Mouse (Mus musculus) kidney, adult 8-10 months (tissue): ENCODE measurements around the gene Calr.

Experiments used
- DNase-seq, 2 experiments: peaks; one replicate each; pipeline ENCODE4 v3.0.0; 2022

The Calr gene

DNA sequence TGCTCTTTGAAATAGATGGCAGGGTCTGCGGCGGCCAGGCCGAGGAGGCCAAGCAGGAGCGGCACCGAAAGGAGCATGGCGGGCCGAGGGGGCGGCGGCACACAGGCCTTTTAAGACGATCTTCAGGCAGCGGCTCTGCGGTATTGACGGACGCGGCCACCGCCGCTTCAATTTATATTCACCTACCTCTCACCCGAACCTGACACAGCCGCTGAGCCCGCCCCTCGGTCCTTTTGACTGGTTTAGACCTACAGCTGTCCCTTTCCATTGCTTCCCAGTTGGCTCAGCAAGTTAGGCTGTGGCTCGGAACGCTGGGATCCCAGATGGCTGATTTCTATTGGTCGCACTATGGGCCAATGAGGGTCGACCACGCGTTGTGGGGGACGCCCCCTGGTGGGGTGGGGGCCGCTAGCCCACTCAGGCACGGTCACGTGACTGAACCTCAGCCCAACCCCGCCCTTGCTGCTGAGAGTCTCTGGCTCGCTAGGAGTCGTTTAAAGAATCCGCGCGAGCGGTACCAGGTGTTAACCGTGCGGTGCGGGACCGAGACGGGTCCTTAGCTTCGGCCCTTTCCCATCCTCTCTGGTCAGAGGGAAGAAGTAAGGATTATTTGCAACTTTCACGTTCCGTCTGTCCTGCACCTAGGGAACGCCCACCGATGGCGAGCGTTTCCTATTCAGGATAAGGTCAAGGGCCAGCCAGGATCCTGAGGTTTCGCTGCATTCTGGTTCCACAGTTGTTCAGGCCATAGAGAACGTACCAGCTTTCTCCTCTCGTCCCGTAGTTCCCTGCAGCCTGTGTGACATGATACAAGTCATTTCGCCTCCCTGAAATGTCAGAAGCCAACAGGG is at the start of gene Calr:
Gene Calr, minus strand, starts transcription at position 213 of the 851 bp plus-strand sequence.
- peak; percentile 100 for DNase-seq

DNA sequence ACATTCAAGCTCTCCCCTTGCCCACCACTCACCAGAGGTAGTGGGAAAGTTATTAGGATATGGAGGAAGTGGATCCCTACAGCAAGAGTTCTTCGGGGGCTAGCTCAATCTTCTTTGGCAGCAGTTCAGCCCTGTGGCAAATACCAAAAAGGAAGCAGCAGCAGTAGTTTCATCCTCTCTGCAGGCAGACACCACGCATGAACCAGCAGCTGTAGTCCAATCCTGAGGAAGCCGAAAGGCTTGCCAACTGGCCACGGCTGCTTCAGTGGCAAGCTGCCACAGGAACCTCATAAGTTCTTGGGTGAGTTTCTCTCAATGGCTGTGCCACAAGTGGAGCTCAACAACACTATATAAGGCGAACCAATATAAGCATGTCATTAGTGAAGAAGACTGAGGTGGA is 49.2 kb upstream of the Calr start:
- DNase-seq, result no peak

DNA sequence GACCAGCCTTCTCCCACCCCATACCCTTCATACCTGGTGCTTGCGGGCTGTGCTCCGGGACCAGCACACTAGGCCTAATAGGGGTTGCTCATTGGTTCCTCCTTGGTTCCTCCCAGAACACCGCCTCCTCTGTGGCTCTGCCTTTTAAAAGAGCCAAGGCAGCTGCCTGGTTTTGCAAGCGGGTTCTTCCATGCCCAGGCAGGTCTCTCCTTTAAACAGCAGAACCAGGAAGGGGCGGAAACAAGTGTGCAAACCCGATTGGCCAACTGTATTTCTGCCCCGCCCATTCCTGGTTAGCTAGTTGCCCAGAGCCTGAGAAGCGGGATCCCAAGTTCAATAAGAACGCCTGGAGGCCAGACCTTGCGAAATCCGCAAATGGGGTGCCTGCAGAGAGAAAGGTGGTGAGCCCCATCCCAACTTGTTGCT is 47.0 kb upstream of the Calr start, which contains the start of gene Gcdh:
Gene Gcdh, minus strand, starts transcription at position 213 of the 426 bp plus-strand sequence.
- DNase-seq, result peak; percentile 97 to 98

DNA sequence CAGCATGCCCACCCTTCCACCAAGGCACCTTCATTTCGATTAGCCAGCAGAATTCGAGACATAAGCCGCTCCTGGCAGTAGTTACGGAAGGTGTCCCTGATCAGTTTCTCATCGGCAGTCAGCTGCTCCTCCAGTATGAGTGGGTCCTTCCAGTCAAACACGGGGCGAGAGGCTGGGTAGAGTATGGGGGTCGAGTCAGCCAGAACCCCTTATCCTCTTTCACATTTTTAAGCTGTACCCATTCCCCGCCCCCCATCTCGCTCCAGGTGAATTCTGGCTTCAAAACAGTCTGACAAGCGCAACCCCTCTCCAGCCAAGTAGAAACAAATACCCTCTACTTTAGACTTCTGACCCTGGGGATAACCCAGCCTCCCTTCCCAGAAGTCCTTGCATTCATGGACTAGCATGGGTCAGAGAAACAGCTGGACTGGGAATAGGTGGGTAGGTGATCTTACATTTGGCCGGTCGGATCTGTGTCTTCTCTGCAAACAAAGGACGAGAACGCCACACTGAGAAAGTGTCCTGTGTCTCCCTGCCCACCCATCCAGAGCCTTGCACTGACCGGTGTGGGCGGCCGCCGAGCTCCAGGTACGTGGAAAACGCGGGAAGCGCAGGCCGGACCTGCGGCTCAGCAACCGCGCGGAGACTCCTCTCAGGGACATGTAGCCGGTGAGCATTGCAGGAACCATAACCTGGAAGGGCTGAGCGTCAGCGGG is 46.4 kb upstream of the Calr start:
- DNase-seq, result peak; percentile 71 to 79

DNA sequence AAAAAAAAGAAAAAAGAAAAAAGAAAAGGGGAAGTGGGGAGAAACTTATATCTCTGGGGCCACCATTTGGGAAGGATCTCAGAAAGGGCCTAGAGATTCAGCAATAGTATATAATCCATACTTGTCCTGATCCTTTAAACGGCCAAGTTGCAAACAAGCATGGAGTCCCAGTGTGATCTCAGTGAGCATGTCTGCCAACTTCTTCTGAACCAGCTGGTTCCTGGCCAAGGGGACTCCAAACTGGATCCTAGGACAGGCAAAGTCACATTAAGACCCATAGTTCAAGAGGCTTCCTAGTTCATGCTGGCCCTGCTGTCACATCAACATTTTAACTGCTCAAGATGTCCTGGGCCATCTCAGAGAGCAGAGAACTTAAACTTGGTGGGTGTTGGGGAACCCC is 42.4 kb upstream of the Calr start:
- DNase-seq, result no peak

DNA sequence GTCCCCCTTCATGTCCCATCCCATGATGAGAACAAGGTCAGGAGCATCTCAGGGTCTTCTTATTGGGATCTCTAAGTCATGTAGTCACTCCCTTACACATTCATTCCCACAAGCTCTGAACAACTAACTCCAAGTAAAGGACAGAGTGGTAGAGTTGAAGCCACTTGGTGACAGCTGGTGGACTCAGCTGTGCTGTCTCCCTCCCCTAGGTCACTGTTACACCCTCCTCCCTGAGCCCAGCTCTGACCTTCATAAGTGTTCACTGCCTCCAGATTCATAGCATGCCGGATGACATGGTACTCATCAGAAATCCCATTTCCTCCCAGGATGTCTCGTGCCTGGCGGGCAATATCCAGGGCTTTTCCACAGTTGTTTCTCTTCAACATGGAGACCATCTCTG is 41.5 kb upstream of the Calr start:
- no peak for DNase-seq

DNA sequence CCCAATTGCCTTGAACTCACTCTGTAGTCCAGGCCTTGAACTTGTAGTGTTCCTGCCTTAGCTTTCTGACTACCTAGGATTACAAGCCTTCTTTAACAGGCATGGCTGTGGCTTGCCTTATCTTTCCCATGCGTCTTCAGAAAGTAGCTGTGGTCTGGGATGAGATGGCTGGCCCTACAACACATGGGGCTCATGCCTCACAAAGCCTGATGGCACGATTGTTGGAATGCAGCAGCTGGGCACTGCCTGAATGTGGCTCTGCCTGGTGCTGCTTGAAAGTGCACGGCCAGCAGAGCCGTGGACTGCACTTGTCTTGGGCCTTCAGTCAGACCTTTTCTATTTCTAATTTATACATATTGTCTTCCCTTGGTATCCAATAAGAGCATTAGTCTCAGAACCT is 38.0 kb upstream of the Calr start:
- no peak for DNase-seq

DNA sequence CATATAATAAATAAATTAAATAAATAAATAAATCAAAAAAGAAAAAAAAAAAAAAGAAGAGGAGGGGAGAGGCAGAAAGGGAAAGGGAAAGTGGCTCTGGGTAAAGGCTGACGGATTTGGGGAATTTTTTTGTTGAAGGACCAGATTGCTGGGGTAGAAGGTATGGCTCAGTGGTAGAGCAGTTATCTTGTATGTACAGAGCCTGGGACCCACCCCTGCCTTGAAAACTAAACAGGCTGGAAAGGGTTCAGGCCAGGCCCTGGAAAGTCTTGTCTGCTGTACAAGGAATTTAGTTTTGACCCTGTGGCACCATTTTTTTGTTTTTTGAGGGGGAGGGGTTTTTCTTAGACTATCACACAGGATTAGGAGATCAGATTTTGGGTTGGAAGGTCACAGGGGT is 32.2 kb upstream of the Calr start:
- no peak for DNase-seq

DNA sequence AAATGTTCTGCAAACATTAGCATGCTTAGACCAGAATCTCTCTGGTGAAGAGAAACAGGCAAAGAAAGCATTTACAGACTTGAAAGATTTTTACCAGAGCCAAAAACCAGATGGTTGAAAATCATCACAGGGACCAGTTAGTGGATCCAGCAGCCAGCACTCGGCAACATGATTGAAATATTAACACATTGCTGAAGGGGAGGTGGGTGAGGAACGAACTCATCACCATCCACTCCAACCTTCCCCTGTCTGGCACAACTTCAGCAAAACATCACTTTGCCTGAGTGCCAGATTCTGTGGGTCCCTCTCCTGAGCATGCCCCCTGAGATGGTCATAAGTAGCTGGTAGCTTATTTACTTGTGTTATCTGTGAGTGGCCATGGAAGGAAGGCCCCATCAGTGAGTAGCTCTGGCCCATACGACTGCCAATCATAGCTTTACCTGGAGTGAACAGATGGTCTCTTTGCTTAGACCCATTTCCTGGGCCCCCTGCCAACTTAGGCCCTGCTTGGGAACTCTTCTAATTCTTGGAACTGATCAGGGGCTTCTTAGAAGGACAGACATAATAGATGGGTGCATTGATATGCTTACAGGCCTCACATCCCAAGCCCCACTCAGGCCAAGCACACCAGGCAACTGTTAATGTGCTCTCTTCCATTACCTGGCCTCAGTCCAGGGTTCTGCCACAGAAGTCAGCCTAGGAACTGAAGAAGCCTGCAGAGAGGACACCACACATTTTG is 30.7 kb upstream of the Calr start:
- no peak for DNase-seq

DNA sequence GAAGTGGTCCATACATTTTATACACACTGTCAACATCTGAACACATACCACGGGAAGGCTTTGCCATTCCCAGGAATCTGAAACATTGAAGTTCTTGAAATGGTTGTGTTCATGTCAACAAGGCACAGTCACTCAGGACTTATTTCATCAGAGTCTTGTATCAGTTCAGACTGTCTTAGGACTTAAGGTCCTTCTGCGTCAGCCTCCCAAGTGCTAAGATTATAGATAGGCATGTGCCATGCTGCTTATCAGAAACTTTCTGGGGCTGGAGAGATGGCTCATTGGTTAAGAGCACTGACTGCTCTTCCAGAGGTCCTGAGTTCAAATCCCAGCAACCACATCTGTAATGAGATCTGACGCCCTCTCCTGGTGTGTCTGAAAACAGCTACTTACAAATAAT is 27.6 kb upstream of the Calr start:
- no peak for DNase-seq

DNA sequence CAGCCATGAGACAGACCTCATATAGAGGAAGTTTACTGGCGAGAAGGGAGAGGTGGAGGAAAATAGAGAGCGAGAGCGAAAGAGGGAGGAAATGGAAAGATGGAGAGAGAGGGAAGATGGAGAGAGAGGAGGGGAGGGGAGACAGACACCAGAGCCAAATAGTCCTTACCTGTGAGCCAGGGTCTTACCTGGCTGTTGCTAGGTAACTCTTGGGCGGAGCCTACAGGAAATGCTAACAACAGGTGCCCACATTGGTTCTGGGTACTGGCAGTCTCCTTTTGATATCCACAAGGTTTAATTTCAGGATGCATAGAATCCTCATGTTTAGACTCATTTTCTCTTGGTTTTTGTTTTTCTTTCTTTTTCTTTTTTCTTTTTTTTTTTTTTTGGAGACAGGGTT is 26.3 kb upstream of the Calr start:
- no peak for DNase-seq

DNA sequence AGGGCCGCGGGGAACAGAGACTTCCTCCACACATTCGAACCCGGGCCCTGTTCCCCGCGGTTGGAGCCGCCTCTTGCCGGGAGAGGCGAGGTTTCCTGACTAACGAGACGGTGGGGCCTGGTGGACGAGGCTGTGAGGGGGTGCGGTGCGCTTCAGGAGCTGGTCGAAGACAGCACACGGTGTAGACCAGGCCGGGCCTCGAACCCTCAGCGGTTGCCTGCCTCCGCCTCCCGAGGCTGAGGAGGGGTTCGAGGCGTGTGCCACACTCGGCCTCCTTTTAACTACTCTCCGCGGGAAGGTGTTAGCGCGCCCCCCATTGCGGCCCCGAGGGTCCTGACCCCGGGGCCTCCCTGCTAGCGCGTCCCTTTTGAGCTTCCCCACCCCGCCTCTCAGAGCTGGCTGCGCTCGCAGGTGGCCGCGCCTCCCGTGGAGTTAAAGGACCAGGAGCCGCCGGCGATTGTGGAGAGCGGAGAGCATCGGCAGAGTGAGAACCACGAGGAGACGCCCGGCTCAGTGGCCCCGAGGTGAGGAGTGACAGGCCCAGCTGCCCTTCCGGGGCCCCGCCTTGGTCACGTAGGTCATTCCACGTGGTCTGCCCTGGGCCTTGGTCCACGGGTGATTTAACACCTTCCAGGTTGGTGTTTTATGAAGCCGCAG is 25.7 kb upstream of the Calr start:
- peak; percentile 29 to 38 for DNase-seq

DNA sequence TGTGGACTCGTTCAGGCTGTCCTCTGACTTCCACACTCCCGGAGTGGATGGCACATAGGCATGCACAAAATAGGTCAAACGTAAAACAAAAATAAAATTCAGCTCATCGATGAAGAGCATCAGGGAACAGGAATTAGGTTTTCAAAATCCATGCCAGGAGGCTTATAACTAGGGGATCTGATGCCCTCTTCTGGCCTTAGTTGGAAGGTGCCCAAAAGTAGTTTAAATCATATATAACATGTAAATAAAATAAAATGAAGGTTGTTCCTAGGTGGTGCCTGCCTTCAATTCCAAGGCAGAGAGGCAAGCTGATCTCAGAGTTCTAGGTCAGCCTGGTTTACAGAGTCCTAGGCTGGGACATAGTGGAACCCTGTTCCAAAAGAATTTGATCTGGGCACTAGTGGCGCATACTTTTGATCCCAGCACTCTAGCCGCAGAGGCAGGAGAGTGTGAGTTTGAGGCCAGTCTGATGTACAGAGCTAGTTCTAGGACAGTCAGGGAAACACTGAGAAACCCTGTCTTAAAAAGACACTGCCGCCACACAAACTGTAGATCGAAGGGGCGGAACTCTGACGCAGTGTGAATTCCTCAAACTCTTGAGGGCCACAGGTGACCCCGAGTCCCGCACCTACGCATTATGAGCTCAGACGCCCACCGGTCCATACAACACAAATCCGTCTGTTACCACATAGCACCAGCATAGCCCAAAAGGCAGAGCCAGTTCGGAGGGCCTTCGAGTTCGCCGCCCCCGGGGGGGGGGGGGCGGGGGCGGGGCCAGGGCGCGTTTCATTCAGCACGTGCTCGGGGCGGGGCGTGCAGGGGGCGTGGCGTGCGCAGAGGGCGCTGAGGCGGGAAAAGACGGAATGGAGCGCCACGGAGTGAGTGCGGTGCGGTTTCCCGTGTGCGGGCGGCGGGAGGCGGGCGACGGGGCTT is 24.9 kb upstream of the Calr start, which contains the start of gene Syce2:
Gene Syce2, plus strand, starts transcription at position 736 of the 933 bp plus-strand sequence.
- DNase-seq, result peak; percentile 69 to 81

DNA sequence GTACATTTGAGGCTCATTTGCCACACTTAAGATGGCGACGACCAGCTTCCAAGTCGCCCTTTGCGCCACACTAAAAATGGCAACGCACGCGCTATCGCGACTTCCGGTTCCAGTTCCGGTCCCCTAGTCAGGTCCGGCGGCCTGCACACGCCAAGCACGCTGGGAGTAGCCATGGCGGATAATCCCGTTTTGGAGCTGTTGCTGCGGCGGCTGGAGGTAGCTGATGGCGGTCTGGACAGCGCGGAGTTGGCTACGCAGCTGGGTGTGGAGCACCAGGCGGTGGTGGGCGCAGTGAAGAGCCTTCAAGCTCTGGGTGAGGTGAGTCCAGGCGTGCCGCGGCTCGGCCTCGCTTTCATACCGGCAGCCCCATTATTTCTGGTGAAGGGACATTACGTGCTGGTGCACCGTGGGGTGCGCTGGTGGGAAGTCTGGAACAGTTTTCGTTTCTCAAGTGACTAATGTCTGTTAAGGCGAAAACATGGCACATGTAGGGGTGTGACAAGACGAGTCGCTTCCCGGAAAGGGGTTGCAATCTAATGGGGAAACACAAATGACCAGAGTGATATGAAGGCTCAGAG is 10.2 kb upstream of the Calr start, which contains the start of gene Farsa:
Gene Farsa, plus strand, starts transcription at position 126 of the 578 bp plus-strand sequence.
- peak; percentile 93 to 96 for DNase-seq

DNA sequence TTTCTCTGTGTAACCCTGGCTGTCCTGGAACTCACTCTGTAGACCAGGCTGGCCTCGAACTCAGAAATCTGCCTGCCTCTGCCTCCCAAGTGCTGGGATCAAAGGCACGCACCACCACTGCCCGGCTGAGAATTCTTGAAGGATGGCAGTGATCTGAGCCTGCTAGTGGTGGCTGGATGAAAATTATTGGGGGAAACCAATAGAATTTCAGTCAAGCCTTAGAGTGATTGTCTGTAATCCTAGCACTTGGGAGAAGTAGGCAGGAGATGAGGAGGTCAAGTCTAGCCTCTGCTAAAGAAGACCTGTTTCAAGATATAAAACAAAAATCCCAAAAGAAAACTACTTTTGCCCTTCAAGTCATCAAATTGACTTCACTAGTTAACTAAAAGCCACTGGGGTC is 9.7 kb upstream of the Calr start:
- no peak for DNase-seq

DNA sequence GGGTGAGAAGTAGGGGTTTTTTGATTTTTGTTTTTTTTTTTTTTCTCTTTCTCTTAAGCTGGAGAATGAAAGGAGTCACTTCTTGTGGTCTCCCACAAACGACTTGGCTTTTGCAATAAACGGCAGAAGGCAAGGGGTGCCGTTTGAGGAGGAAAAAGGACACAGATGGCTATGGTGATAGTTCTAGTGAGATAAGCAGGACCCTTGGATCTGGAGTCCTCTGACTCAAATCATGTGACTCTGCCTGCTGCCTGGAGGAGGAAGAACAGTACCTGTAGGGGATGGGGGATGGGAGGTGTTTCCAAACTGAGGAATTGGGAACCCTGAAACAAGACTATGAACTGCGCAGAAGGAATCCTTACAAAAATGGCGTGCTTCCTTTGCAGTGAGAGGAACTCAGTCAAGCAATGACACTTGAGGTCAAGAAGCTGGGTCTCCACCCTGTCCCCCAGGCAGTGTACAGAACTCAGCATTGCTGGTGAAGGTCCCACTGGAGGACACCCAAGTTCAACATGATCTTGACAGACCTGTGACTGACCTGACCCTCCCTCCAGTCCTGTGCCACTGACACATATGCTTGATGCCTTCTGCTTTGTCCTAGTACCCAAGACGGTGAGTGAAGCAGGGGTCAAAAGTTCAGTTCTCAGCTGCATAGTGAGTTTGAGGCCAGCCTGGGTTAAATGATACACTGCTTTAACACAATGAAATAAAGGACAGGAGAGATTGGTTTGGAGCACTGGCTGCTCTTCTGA is 1.1 kb upstream of the Calr start:
- DNase-seq, result no peak

DNA sequence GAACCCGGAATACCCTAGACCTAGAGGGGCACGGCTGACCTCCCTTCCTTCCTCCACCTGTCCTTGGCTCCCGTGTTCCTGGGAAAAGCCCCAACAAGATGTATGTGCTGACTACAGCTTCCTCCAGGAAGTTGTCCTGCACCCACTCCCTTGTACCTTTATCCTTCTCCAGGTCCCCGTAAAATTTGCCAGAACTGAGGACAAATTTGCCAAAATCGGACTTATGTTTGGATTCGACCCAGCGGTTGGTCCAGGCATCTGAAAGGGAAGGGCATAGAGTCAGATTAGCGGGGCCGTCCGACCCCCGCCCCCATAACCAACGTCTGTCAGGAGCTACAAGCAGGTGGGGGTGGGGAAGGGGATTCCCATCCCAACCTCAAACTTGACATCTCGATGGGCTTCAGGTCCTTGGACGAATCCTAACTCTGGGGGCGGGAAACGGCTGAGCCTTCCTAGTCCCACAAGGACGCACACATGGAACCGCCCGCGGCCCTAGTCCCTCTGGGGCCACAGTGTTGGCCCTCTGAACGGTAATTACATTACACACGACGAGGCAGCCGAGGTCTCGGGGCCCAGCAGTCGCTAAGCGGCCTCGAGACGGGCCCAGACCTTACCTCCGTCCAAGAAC is 526 bp downstream of the Calr start:
- DNase-seq, result peak; percentile 32 to 35

DNA sequence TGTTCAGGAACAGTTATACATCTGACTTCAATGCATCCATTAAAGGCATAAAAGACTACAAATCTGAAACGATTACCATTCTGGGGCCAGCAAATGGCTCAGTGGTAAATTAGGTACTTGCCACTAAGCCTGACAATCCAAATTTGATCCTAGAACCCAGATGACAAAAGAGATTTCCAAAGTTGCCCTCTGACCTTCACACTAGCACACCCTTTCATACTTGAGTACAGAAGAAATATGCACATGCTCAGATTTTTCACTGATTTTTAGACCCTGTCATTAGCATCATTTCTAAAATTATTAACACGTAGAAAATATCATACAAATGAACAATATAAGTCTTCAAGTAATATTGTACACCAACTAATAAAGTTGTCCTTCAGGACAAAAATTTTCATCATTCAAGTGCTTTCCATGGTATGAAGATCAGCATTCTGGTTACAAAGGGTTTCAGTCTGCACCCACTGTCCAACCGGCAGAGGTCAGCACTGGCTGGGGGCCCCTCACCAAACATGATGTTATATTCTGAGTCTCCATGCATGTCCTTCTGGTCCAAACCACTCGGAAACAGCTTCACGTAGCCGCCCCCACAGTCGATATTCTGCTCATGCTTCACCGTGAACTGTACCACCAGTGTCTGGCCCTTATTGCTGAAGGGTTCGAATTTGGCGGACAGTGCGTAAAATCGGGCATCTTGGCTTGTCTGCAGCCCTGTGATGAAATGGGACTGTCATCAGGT is 1.2 kb downstream of the Calr start:
- peak; percentile 38 to 44 for DNase-seq
